Mouse (Mus musculus) skeletal muscle tissue, adult 2 months (tissue): ENCODE results near the gene Usp17ld.
"Not testable (repeated sequence)": the region's sequence is repeated elsewhere in the genome, so short reads cannot be mapped to it uniquely, and the experiment has no call there.

Experiments used
- DNase-seq: peaks from one replicate; pipeline ENCODE4 v3.0.0-alpha.2; 2012; ENCODE audit warnings: low read depth, low spot score

The Usp17ld gene

GRCm38 (mm10) chr7:103252405-103252804 lies at the start of gene Usp17ld:
Gene Usp17ld (minus strand): TSS chr7:103252505.
- DNase-seq, result not testable (repeated sequence)

DNA sequence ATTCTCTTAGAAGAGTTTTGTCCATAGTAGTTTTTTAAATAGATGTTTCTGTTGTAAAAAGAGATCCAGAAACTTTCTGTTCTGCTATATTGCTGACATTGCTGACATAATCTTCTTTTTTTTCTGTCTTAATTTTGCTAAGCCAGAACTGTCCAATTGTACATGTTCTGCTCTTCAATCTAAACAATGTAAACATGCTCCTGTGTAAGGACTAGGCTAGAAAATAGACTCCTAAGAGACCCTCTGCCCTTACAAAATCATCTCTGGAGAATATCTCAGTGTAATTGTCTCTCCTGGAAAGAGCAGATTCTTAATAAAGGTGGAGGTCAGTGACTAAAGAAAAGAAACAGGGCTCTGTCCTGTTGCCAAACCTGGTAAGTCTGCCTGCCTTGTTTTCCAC lies 35.6 kb downstream of the Usp17ld start, which contains the start of gene Olfr594:
TSS of gene Olfr594 (plus strand) at position 301 of the 400 bp plus-strand sequence.
- DNase-seq, result no peak

GRCm38 (mm10) chr7:103212050-103212449 lies 40.3 kb downstream of the Usp17ld start:
- not testable (repeated sequence) for DNase-seq

DNA sequence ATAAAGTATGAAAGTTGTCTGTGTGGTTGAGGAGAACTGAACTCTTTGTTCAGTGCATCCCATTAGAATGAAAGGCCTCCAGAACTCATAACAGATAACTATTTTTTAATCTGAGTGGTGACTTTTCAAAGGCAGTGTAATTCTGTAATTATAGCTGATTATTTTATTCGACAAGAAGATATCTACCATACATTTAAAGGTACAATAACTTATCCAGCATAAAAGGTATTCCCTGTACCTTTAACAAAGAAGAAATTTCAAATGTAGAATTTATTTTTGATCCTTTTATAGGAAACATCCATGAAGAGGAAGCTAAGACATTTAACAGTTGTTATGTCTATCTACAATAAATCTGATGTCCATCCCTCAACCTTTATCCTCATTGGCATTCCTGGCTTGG lies 40.7 kb downstream of the Usp17ld start, which contains the start of gene Olfr593:
TSS of gene Olfr593 (plus strand) at position 301 of the 400 bp plus-strand sequence.
- no peak for DNase-seq
